Mouse (Mus musculus): Measurements from ENCODE around the gene Btbd35f16. TPM values are rescaled to one million over a fixed set of nuclear protein-coding genes. Genes with fewer than 3 reads are reported as not detected.
"Not testable (repeated sequence)": the region's sequence is repeated elsewhere in the genome, so short reads cannot be mapped to it uniquely, and the experiment has no call there.

Gene Btbd35f16
- not detected for polyA plus RNA-seq (2017; shearing (Covaris generic))

GRCm38 (mm10) chrX:3956902-3957301 lies at the start of gene Btbd35f16:
Btbd35f16 (minus strand) TSS chrX:3957002.
- not testable (repeated sequence) for ATAC-seq

Other genes starting within 250 kb of the Btbd35f16 start
- gene Btbd35f10, start 204.1 kb downstream of the Btbd35f16 start, polyA plus RNA-seq (2017; shearing (Covaris generic)) = not detected
- not detected for gene Btbd35f3, start 80.7 kb upstream of the Btbd35f16 start, polyA plus RNA-seq (2017; shearing (Covaris generic))
- gene Btbd35f28, start 239.6 kb upstream of the Btbd35f16 start, polyA plus RNA-seq (2017; shearing (Covaris generic)) = not detected

Measured in activated CD4-positive, CD25-positive, alpha-beta regulatory T cell, adult 4 months (primary cell).